Mouse (Mus musculus): ENCODE measurements around the gene Emc10.

The Emc10 gene

DNA sequence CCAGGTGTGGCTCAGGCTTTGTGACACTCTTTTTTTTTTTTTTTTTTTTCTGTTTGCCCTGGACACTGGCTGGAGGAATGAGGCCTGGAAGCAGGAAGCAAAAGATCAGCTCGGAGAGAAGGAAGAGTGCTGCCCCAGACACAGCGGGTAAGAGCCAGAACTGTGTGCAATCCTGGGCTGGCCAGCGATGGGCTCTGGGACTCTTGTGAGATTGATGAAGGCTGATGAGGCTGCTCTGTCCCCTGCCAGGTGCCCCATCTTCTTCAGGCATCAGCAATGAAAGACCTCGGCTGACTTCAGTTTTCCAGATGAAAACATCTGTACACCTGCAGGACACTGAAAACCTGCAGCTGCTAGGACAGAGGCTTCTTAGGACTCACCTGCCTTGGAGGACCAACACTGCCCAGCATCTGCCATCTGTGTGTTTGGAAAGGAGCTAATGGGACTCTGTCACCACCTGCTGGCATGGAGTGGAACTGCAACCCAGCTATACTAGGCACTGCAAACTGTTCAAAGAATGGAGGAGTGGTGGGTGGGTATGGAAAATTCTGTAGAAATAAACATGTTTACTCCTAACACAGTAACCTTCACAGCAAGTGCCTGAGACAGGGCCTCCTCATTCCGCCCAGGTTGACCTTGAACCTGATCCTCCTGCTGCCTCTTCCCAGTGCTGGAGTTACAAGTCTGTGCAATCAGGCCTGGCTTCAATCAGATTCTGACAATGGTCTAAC is 11.3 kb downstream of the Emc10 start:
- DNase-seq = peak; percentile 77

GRCm38 (mm10) chr7:44484109-44484508 is 12.2 kb downstream of the Emc10 start:
- DNase-seq = no peak

GRCm38 (mm10) chr7:44482836-44483435 is 13.4 kb downstream of the Emc10 start:
- no peak for DNase-seq

GRCm38 (mm10) chr7:44475046-44475614 is 21.2 kb downstream of the Emc10 start:
- DNase-seq = no peak

DNA sequence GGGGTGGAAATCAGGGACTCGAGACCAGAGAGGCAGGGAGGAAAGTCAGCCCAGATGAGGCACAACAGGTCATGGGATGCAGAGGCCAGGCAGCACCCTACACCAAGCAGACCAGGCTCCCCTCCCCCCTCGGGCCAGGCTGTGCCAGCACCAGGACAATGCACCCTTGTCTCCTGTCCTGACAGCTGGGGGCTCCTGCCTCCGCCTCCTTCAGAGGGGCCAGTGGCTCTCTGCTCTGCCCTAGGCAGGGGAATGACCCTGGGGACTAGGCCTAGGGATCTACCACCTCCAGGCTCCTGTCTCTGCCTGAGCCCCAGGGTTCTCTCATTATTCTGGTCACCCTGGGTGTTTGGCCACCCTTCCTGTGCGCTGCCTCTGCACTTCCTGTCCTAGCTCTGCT is 21.9 kb downstream of the Emc10 start:
- no peak for DNase-seq

GRCm38 (mm10) chr7:44472961-44473646 is 23.2 kb downstream of the Emc10 start:
- DNase-seq = no peak

GRCm38 (mm10) chr7:44472558-44472885 is 23.8 kb downstream of the Emc10 start:
- DNase-seq = no peak

DNA sequence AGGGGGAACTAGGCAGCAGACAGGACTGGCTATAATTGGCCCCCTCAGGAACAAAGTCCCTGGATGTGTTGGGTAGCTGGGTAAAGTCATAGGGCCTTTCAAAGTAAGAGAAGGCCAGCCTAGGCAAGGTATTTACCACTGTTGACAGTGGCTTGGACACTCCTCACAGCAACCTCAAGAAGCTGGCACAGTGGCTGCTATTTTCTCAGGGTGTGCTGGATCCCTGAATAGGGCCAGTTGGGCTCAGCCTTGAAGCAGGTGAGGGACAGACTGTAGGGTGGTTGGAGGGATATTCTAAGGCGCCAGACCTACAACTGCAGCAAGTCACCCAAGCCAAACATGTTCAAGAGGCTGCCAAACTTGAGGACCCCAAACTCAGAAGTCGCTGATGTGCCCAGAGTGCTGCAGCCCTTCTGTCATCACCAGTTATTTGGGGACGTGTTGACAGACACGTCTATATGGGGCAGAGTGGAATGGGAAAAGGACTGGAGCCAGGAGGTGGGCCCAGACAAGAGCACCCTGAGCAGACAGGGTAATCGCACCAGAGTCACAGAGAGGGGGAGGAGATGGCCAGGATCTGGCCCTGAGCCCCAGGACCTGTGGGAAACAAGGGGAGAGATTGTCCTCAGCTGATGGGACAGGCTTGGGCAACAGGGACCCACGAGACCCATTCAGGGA is 24.3 kb downstream of the Emc10 start:
- peak; percentile 74 for DNase-seq

GRCm38 (mm10) chr7:44470696-44471612 is 25.4 kb downstream of the Emc10 start:
- DNase-seq = no peak

GRCm38 (mm10) chr7:44469677-44470675 is 26.4 kb downstream of the Emc10 start:
- no peak for DNase-seq

- DNase-seq = no peak
Observed at GRCm38 (mm10) chr7:44468644-44469285, 27.6 kb downstream of the Emc10 start.

DNA sequence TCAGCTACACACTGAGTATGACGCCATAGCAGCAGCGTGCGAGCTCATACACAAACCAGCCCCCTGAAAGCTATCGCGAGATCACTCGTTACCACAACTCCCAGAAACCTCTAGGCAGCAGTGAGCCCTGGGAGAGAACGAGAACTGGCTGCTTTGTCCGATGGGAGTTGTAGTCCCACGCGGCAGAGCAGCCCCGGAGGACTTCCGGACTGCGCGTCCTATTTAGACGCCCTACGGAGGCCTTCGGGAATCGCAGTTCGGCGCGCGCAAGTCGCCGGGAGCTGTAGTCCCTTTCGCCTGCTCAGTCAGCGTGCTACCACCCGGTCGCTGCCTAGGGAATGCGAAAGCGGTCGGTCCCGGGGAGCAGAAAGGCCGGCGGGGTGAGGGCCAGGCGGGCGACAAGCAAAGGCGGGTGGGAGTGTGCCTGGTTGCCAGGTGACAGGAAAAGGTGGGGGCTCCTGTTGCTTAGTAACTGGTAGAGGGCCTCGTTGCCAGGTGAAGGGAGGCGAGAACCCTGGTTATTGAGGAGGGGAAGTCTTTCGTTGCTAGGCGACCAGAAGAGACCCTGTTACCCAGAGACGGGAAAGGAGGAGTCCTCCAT is 28.4 kb downstream of the Emc10 start, which contains the start of gene Josd2:
Gene Josd2, plus strand, starts transcription at position 170 of the 601 bp plus-strand sequence.
- DNase-seq = peak; percentile 97

GRCm38 (mm10) chr7:44466888-44467311 is 29.4 kb downstream of the Emc10 start:
- no peak for DNase-seq

DNA sequence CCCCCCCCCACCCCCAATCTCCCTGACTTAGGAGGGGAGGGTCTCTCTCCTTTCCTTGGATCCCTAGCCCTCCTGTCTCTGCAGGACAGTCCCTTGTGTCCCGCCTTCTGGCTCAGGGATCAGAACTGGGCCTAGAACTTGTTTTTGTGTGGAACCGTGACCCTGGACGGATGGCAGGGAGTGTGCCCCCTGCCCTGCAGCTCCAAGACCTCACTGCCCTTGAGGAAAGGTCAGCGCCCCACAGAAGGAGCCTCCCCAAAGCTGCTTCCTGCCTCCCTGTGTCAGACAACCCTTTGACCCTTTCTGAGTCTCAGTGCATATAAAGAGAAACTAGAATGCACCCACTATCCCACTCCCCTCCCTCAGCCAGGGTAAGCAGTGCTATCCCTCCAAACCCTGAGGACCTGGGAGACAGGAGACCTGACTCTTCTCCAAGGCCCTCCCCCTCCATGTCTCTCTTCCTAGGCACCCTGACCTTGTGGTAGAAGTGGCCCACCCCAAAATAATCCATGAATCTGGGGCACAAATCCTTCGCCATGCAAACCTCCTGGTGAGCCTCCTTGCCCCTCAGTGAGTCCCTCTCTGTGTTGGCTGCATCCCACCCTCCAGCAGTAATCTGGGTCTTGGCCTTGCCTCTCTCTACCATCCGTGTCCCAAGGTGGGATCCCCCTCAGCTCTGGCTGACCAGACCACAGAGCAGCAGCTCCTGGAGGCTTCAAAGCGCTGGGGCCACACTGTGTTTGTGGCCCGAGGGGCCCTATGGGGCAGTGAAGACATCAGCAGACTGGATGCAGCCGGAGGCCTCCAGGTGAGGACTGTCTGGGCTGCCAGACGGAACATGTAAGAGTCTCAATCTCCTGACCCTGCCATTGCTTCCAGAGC is 30.1 kb downstream of the Emc10 start:
- DNase-seq = no peak

DNA sequence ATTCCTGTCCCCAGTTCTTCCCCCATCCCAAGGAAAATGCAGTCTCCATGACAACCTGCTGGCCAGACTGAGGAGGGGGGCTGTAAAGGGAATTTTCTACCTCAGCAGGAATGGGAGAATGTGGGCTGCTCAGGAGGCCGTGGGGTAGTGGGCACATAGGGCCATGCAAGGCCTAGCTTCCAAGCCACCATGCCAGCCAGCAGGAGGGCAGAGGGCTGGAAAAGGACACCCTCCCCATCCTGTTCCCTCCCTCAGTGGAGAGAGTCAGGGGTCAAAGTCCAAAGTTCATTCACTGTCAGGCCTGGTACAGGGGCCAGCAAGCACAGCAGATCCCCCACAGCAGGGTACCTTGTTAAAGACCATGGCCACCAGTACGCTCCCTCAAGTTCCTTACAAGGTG is 31.2 kb downstream of the Emc10 start, which contains the start of gene Aspdh:
Gene Aspdh, plus strand, starts transcription at position 281 of the 400 bp plus-strand sequence.
- DNase-seq = no peak

DNA sequence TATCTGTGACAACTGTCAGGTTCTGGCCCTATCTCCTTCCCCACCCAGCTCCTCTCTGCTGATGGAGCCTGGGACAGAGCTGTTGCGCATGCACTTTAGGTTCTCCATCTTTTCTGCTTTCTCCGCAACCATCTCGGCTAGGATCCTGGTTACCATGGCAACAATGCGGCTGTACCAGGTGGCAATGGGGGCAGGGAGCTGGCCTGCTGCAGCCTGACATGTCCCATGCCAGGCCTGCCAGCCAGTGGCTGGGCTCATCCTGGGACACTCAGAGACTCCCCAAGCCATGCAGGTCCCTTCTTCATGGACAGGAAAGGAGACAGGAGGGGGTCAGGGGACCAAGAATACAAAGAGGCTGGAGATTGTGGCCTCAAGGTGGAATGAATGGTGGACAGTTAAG is 31.8 kb downstream of the Emc10 start:
- no peak for DNase-seq

DNA sequence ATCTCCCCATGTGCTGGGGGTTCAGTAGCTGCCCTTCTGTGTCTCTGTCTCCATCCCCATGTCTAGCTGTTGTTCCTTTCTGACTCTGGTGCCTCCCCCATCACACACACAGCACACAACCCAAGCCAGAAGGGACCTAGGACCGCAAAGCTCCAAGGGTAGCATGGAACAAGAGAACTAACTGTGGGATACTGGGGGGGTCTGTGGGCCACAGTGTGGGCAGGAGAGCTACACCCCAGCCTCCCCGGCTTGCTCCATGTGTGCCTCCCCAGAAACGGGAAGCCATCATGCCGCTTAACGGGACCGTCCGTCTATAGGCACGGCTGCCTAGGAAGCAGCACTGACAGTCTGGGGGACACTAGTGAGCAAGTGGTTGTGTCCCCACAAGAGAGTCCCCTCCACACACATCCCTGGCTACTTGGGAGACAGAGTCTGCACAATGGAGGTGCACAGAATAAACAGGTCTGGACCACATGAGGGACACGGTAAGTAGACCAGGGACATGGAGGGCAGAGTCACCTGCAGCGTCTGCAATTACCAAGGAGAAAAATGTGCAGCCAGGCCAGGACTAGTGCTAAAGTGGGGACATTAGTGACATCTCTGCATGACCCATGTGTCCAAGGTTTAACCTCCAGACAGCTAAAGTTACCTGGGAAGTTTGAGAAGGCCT is 32.6 kb downstream of the Emc10 start:
- DNase-seq = no peak

- no peak for DNase-seq
Observed at GRCm38 (mm10) chr7:44463056-44463425, 33.3 kb downstream of the Emc10 start.

Data from lung, postnatal 10 days (tissue).